Mouse (Mus musculus) heart, embryonic 16.5 days (tissue): ENCODE results near the gene Shisa2. TPM values are rescaled to one million over a fixed set of nuclear protein-coding genes. Genes with fewer than 3 reads are reported as not detected.

Experiments used
- ATAC-seq: fragments of 200-750 bp; cut with Nextera tagmentation; replicated peaks from 2 replicates; pipeline ENCODE4 v1.8.0; 2017; ENCODE audit warnings: moderate number of reproducible peaks; ENCODE audit not compliant: insufficient read depth, low FRiP score; ENCODE audit errors: extremely low read depth
- H3K27ac ChIP-seq: fragments of 300-500 bp; sonication (generic); 2 replicates; pipeline ENCODE4 v1.5.1; 2014; ENCODE audit warnings: mild to moderate bottlenecking, low read length, control low read depth, moderate library complexity
- H3K27me3 ChIP-seq: fragments of 300-500 bp; sonication (generic); 2 replicates; pipeline ENCODE4 v1.6.1; 2014; ENCODE audit warnings: low read length, mixed read lengths; ENCODE audit not compliant: control insufficient read depth, insufficient read depth
- H3K36me3 ChIP-seq: fragments of 300-500 bp; sonication (generic); 2 replicates; pipeline ENCODE4 v1.6.1; 2014; ENCODE audit not compliant: control insufficient read depth, insufficient read depth
- H3K4me1 ChIP-seq: fragments of 300-500 bp; sonication (generic); 2 replicates; pipeline ENCODE4 v1.6.1; 2014; ENCODE audit warnings: low read length, mixed read lengths; ENCODE audit not compliant: control insufficient read depth, insufficient read depth
- H3K4me2 ChIP-seq: fragments of 300-500 bp; sonication (generic); 2 replicates; pipeline ENCODE4 v1.6.1; 2014; ENCODE audit warnings: low read depth, mild to moderate bottlenecking, control low read depth, low read length
- H3K4me3 ChIP-seq: fragments of 300-500 bp; sonication (generic); 2 replicates; pipeline ENCODE4 v1.5.1; 2014; ENCODE audit warnings: mild to moderate bottlenecking, control low read depth, low read length
- H3K9ac ChIP-seq: fragments of 300-500 bp; sonication (generic); 2 replicates; pipeline ENCODE4 v1.6.1; 2014; ENCODE audit warnings: low read length, control low read depth
- H3K9me3 ChIP-seq: fragments of 300-500 bp; sonication (generic); replicated peaks from 2 replicates; pipeline ENCODE4 v1.6.1; 2016; ENCODE audit warnings: low read length; ENCODE audit not compliant: control insufficient read depth
- WGBS: fragments of 180-500 bp; shearing (Covaris S2); extraction: QIAGEN DNeasy Blood & Tissue Kit; methylation state at CpG from one replicate; pipeline ENCODE4 v1.1.7; 2014; 5-methylcytosine and 5-hydroxymethylcytosine counted together
- polyA plus RNA-seq: library from polyadenylated mRNA; unstranded; fragments of >200 nt; fragmentation: Nextera tagmentation; extraction: Ambion mirVana; gene quantifications from 2 replicates; pipeline ENCODE4 v1.2.1, GENCODE M21; 2015

The Shisa2 gene
- polyA plus RNA-seq, 1 experiment from 2014 or later: 12.2 TPM

GRCm38 (mm10) chr14:59641856-59642255, 16.7 kb downstream of the Shisa2 start:
- Histone ChIP-seq H3K27me3 (no peaks in the 10 kb centered on the region), H3K9ac (no peak overlapping the region), H3K36me3 (no peaks in the 10 kb centered on the region), H3K4me3 (no peak overlapping the region), H3K4me2 (no peak overlapping the region), H3K4me1 (0 out of 2 replicates have a peak, but pooled peaks cover 9% of the 10 kb centered on the region), H3K27ac (no peak overlapping the region), H3K9me3 (no peaks in the 10 kb centered on the region)
- WGBS: 32% methylated on average over 5 of the region's 5 CpGs
- ATAC-seq: no peak

GRCm38 (mm10) chr14:59643582-59643981, 18.5 kb downstream of the Shisa2 start:
- Histone ChIP-seq H3K4me1 (peaks cover 11% of the 10 kb centered on the region; the same call in 1 of the 2 replicates), H3K4me3 (no peak overlapping the region), H3K9me3 (no peaks in the 10 kb centered on the region), H3K27me3 (no peaks in the 10 kb centered on the region), H3K4me2 (no peak overlapping the region), H3K27ac (no peak overlapping the region), H3K36me3 (no peaks in the 10 kb centered on the region), H3K9ac (no peak overlapping the region)
- 17% methylated on average over 12 of the region's 12 CpGs for WGBS
- ATAC-seq: peak; percentile 56

GRCm38 (mm10) chr14:59644166-59644565, 19.1 kb downstream of the Shisa2 start:
- WGBS: 67% methylated on average over 1 of the region's 1 CpGs
- Histone ChIP-seq H3K36me3 (no peaks in the 10 kb centered on the region), H3K9ac (no peak overlapping the region), H3K4me3 (no peak overlapping the region), H3K4me1 (peaks cover 12% of the 10 kb centered on the region; the same call in 1 of the 2 replicates), H3K27ac (no peak overlapping the region), H3K9me3 (no peaks in the 10 kb centered on the region), H3K27me3 (no peaks in the 10 kb centered on the region), H3K4me2 (no peak overlapping the region)
- no peak for ATAC-seq

- H3K9me3 ChIP-seq: no peaks in the 10 kb centered on the region
- no peak overlapping the region for H3K9ac ChIP-seq
- no peak overlapping the region for H3K4me3 ChIP-seq
- ATAC-seq: no peak
- H3K4me1 ChIP-seq: peaks cover 13% of the 10 kb centered on the region; the same call in 1 of the 2 replicates
- 75% methylated on average over 3 of the region's 3 CpGs for WGBS
- H3K36me3 ChIP-seq: no peaks in the 10 kb centered on the region
- no peak overlapping the region for H3K27ac ChIP-seq
- no peak overlapping the region for H3K4me2 ChIP-seq
- H3K27me3 ChIP-seq: no peaks in the 10 kb centered on the region
These were observed 19.8 kb downstream of the Shisa2 start for GRCm38 (mm10) chr14:59644896-59645295.

- peaks cover 13% of the 10 kb centered on the region; the same call in 1 of the 2 replicates for H3K4me1 ChIP-seq
- no peak overlapping the region for H3K4me2 ChIP-seq
- H3K9me3 ChIP-seq: no peaks in the 10 kb centered on the region
- no peak; the same call in 1 of the 2 replicates for ATAC-seq
- WGBS: 51% methylated on average over 16 of the region's 16 CpGs
- H3K36me3 ChIP-seq: no peaks in the 10 kb centered on the region
- no peaks in the 10 kb centered on the region for H3K27me3 ChIP-seq
- no peak overlapping the region for H3K27ac ChIP-seq
- H3K9ac ChIP-seq: no peak overlapping the region
- no peak overlapping the region for H3K4me3 ChIP-seq
These were observed 22.0 kb downstream of the Shisa2 start for GRCm38 (mm10) chr14:59646826-59647697.

- no peaks in the 10 kb centered on the region for H3K36me3 ChIP-seq
- H3K9me3 ChIP-seq: no peaks in the 10 kb centered on the region
- H3K27ac ChIP-seq: no peak overlapping the region
- ATAC-seq: no peak
- WGBS: 85% methylated on average over 10 of the region's 10 CpGs
- H3K4me1 ChIP-seq: peaks cover 9% of the 10 kb centered on the region; the same call in 1 of the 2 replicates
- no peak overlapping the region for H3K4me2 ChIP-seq
- H3K27me3 ChIP-seq: no peaks in the 10 kb centered on the region
- H3K9ac ChIP-seq: no peak overlapping the region
- H3K4me3 ChIP-seq: no peak overlapping the region
These were observed 23.5 kb downstream of the Shisa2 start for GRCm38 (mm10) chr14:59648611-59649010.

- H3K4me1 ChIP-seq: peaks cover 4% of the 10 kb centered on the region; the same call in 1 of the 2 replicates
- no peaks in the 10 kb centered on the region for H3K9me3 ChIP-seq
- no peak overlapping the region for H3K9ac ChIP-seq
- H3K4me3 ChIP-seq: no peak overlapping the region
- H3K4me2 ChIP-seq: no peak overlapping the region
- no peaks in the 10 kb centered on the region for H3K27me3 ChIP-seq
- WGBS: 61% methylated on average over 6 of the region's 6 CpGs
- no peak overlapping the region for H3K27ac ChIP-seq
- no peaks in the 10 kb centered on the region for H3K36me3 ChIP-seq
- no peak; the same call in 1 of the 2 replicates for ATAC-seq
These were observed 24.2 kb downstream of the Shisa2 start for GRCm38 (mm10) chr14:59649337-59649736.

GRCm38 (mm10) chr14:59656591-59656990, 31.5 kb downstream of the Shisa2 start:
- no peak for ATAC-seq
- no peaks in the 10 kb centered on the region for H3K36me3 ChIP-seq
- H3K4me1 ChIP-seq: no peaks in the 10 kb centered on the region
- no peak overlapping the region for H3K9ac ChIP-seq
- WGBS: 54% methylated on average over 6 of the region's 6 CpGs
- H3K9me3 ChIP-seq: no peaks in the 10 kb centered on the region
- H3K4me3 ChIP-seq: no peak overlapping the region
- no peak overlapping the region for H3K27ac ChIP-seq
- no peaks in the 10 kb centered on the region for H3K27me3 ChIP-seq
- no peak overlapping the region for H3K4me2 ChIP-seq

- no peak for ATAC-seq
- no peak overlapping the region for H3K4me3 ChIP-seq
- no peaks in the 10 kb centered on the region for H3K36me3 ChIP-seq
- H3K27ac ChIP-seq: no peak overlapping the region
- H3K9me3 ChIP-seq: no peaks in the 10 kb centered on the region
- no peak overlapping the region for H3K9ac ChIP-seq
- H3K4me1 ChIP-seq: no peaks in the 10 kb centered on the region
- 97% methylated on average over 1 of the region's 1 CpGs for WGBS
- no peak overlapping the region for H3K4me2 ChIP-seq
- H3K27me3 ChIP-seq: no peaks in the 10 kb centered on the region
These were observed 32.0 kb downstream of the Shisa2 start for GRCm38 (mm10) chr14:59657098-59657497.
